Mouse (Mus musculus) heart, embryonic 15.5 days (tissue): ENCODE data around the gene Tspan18. TPM values are rescaled to one million over a fixed set of nuclear protein-coding genes. Genes with fewer than 3 reads are reported as not detected.
A peak's percentile ranks its signal among the peaks of the same experiment; 100 is the strongest.

Experiments
- ATAC-seq: fragments of 200-750 bp; cut with Nextera tagmentation; replicated peaks from 2 replicates; pipeline ENCODE4 v1.8.0; 2017; ENCODE audit warnings: low read depth, moderate TSS enrichment; ENCODE audit not compliant: insufficient number of reproducible peaks, insufficient read depth, low FRiP score
- H3K27ac ChIP-seq: fragments of 300-500 bp; sonication (generic); 2 replicates; pipeline ENCODE4 v1.5.1; 2015; ENCODE audit warnings: mild to moderate bottlenecking, inconsistent platforms
- H3K27me3 ChIP-seq: fragments of 300-500 bp; sonication (generic); 2 replicates; pipeline ENCODE4 v1.6.1; 2015; ENCODE audit warnings: inconsistent platforms
- H3K36me3 ChIP-seq: fragments of 300-500 bp; sonication (generic); 2 replicates; pipeline ENCODE4 v1.6.1; 2015; ENCODE audit warnings: mild to moderate bottlenecking, inconsistent platforms
- H3K4me1 ChIP-seq: fragments of 300-500 bp; sonication (generic); replicated peaks from 2 replicates; pipeline ENCODE4 v1.6.1; 2015; ENCODE audit warnings: inconsistent platforms
- H3K4me2 ChIP-seq: fragments of 300-500 bp; sonication (generic); 2 replicates; pipeline ENCODE4 v1.6.1; 2015; ENCODE audit warnings: inconsistent platforms, mild to moderate bottlenecking, moderate library complexity
- H3K4me3 ChIP-seq: fragments of 300-500 bp; sonication (generic); 2 replicates; pipeline ENCODE4 v1.5.1; 2015; ENCODE audit warnings: mild to moderate bottlenecking, inconsistent platforms
- H3K9ac ChIP-seq: fragments of 300-500 bp; sonication (generic); 2 replicates; pipeline ENCODE4 v1.6.1; 2015; ENCODE audit warnings: mild to moderate bottlenecking, inconsistent platforms
- H3K9me3 ChIP-seq: fragments of 300-500 bp; sonication (generic); replicated peaks from 2 replicates; pipeline ENCODE4 v1.6.1; 2016; ENCODE audit warnings: inconsistent platforms
- WGBS: fragments of 180-500 bp; shearing (Covaris S2); methylation state at CpG from one replicate; pipeline ENCODE4 v1.1.7; 2015; ENCODE audit warnings: mixed read lengths; 5-methylcytosine and 5-hydroxymethylcytosine counted together
- polyA plus RNA-seq: library from polyadenylated mRNA; unstranded; fragments of >200 nt; fragmentation: Nextera tagmentation; extraction: Ambion mirVana; gene quantifications from 2 replicates; pipeline ENCODE4 v1.2.1, GENCODE M21; 2015

Gene Tspan18
- polyA plus RNA-seq, 1 experiment from 2014 or later = 31.7 TPM

GRCm38 (mm10) chr2:93192671-93193080 lies 141.6 kb downstream of the Tspan18 start:
- ATAC-seq = no peak
- H3K4me2 ChIP-seq = no peak overlapping the region
- 18% methylated on average over 6 of the region's 6 CpGs for WGBS
- no peaks in the 10 kb centered on the region for H3K9me3 ChIP-seq
- H3K27me3 ChIP-seq = 0 out of 2 replicates have a peak, but pooled peaks cover 4% of the 10 kb centered on the region
- peaks cover 35% of the 10 kb centered on the region for H3K4me1 ChIP-seq
- no peak overlapping the region for H3K27ac ChIP-seq
- H3K36me3 ChIP-seq = no peaks in the 10 kb centered on the region
- no peak overlapping the region for H3K9ac ChIP-seq
- no peak overlapping the region for H3K4me3 ChIP-seq

DNA sequence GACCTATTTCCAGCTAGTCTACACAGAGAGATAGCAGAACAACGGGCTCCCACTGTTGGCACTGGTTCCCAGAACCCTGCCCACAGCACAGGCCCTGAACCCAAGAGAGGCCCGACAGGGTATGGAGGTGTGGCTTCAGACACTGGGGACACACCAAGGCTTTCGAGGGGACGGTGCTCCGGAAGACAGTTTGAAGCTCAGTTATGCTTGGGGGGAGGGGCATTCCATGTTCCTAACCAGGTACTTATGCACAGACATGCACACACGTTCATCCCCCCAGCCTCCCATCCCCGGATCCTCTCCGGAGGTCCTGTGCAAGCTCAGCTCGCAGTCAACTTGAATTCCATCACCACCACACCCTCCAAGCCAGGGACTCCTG lies 142.1 kb downstream of the Tspan18 start:
- no peak for ATAC-seq
- peak overlapping the region; percentile 13; the same call in 1 of the 2 replicates for H3K27ac ChIP-seq
- no peak overlapping the region for H3K4me2 ChIP-seq
- 42% methylated on average over 9 of the region's 9 CpGs for whole genome bisulfite sequencing
- 0 out of 2 replicates have a peak, but pooled peaks cover 4% of the 10 kb centered on the region for H3K27me3 ChIP-seq
- no peak overlapping the region for H3K9ac ChIP-seq
- H3K9me3 ChIP-seq = no peaks in the 10 kb centered on the region
- H3K4me1 ChIP-seq = peaks cover 39% of the 10 kb centered on the region
- H3K36me3 ChIP-seq = no peaks in the 10 kb centered on the region
- no peak overlapping the region for H3K4me3 ChIP-seq

GRCm38 (mm10) chr2:93191488-93192181 lies 142.7 kb downstream of the Tspan18 start:
- Histone ChIP-seq H3K9ac (no peak overlapping the region), H3K36me3 (no peaks in the 10 kb centered on the region), H3K4me3 (no peak overlapping the region), H3K4me2 (no peak overlapping the region), H3K4me1 (peaks cover 41% of the 10 kb centered on the region), H3K9me3 (no peaks in the 10 kb centered on the region), H3K27me3 (peaks cover 7% of the 10 kb centered on the region), H3K27ac (peak overlapping the region; percentile 13; the same call in 1 of the 2 replicates)
- WGBS = 78% methylated on average over 14 of the region's 14 CpGs
- no peak for ATAC-seq

GRCm38 (mm10) chr2:93190771-93191487 lies 143.4 kb downstream of the Tspan18 start:
- peaks cover 14% of the 10 kb centered on the region for H3K27me3 ChIP-seq
- no peak for ATAC-seq
- WGBS = 29% methylated on average over 9 of the region's 9 CpGs
- no peak overlapping the region for H3K9ac ChIP-seq
- H3K9me3 ChIP-seq = no peaks in the 10 kb centered on the region
- no peaks in the 10 kb centered on the region for H3K36me3 ChIP-seq
- H3K27ac ChIP-seq = no peak overlapping the region
- peaks cover 41% of the 10 kb centered on the region for H3K4me1 ChIP-seq
- peak overlapping the region; percentile 39; the same call in 1 of the 2 replicates for H3K4me2 ChIP-seq
- no peak overlapping the region for H3K4me3 ChIP-seq

DNA sequence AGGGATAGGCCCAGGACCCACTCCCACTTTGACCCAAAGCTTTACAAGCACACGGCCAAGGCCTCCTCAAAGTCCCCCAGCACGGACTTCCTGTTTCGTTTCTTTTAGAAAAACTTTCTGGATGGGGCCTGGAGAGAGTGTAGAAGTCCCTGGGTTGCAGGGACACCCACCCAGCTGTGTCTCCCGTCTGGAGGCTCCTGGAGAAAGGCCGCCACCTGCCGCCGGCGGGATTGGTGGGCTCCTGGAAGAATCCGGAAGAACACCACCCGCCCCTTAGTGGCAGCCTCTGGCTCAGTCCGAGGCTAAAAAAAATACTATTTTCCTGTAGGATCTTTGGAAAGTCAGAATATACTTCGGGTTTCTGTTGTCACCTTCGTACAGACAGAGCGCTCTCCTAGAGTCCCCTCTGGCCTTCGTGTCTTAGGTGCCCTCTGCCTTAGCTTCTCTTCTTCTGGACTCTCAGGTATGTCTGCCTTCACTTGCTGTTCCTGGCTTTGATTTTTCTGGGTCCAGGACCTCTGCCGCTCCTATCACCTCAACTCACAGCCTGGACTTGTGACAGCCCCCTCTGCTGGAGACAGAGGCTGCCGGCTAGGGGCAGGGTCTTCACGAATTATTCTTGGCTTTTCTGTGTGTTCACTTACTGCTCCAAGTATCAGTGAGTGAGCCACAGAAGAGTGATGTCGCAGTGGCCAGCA lies 145.4 kb downstream of the Tspan18 start:
- peak overlapping the region; percentile 73 for H3K4me3 ChIP-seq
- peaks cover 24% of the 10 kb centered on the region for H3K27me3 ChIP-seq
- peak overlapping the region; percentile 78 for H3K9ac ChIP-seq
- H3K4me1 ChIP-seq = peaks cover 36% of the 10 kb centered on the region
- H3K27ac ChIP-seq = peak overlapping the region; percentile 61
- H3K36me3 ChIP-seq = no peaks in the 10 kb centered on the region
- peak overlapping the region; percentile 98 for H3K4me2 ChIP-seq
- no peak for ATAC-seq
- WGBS = 7% methylated on average over 19 of the region's 19 CpGs
- no peaks in the 10 kb centered on the region for H3K9me3 ChIP-seq

DNA sequence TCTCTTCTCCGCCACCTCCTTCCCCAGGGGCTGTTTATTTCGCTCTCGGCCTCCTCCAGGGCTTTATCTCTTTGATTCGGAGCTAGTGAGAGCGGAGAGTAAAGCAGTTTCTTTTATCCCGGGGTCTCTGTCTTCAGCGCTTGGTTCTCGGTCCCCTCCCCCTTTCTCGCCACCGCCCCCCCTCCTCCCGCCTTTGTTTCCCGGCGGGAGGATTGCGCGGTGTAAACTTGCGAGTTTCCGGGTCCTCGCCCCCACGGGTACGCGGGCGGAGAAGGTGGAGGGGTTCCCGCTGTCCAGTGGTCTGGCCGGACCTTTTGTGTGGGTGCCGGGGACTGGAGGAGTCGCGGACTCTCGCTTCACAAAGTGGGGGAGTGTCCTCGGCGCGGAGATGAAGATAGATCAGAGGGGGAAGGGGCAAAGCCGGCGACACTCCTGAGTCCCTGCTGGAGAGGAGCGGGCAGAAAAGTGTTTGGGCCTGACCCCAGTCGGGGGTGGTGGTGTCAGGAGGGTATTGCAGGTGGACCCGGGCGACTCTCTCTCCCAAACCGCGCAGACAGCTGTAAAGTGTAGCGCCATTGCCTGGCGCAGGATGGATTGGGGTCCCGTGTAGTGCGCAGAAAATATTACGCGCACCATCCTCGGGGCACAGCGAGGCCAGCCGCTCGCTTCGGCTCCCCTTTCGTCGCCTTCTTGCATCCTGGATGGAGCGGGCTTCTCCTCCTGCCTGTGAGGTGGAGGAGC lies 146.1 kb downstream of the Tspan18 start:
- peak overlapping the region; percentile 78 for H3K9ac ChIP-seq
- peaks cover 28% of the 10 kb centered on the region for H3K27me3 ChIP-seq
- H3K36me3 ChIP-seq = no peaks in the 10 kb centered on the region
- H3K4me2 ChIP-seq = peak overlapping the region; percentile 98
- H3K9me3 ChIP-seq = no peaks in the 10 kb centered on the region
- H3K4me1 ChIP-seq = peaks cover 34% of the 10 kb centered on the region
- peak overlapping the region; percentile 61 for H3K27ac ChIP-seq
- WGBS = under 1% methylated on average over 53 of the region's 53 CpGs
- H3K4me3 ChIP-seq = peak overlapping the region; percentile 73
- ATAC-seq = no peak

DNA sequence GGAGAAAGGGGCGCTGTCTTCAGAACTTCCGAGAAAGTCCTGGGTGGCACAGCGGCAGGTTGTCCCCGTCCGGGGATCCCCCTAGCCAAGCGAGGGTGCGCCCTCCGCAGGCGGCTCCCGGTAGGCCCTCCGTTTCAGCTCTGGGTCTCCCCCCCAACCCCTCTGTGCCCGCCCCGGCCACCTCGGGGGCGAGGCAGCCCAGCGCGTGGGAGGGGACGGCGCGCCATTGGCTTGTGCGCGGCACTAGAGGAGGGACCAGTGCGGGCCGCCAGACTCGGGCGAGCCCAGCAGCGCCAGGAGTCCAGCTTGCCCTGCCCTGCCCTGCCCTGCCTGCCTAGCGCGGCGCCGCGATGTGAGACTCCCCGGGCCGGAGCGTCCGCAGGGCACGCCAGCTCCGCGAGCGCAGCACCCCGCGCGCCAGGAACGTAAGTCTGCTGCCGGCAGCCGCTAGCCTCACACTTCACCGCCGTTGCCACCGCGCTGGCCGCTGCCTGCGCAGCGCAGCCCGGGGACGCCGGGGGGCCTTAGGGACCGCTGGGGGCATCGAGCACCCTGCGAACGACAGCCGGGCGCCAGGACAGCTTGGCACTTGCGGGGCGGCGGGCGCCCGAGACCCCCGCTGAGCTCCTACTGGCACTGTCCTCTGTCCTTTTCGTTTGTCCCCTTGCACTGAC lies 146.8 kb downstream of the Tspan18 start, which contains the start of gene Trp53i11:
TSS of gene Trp53i11 (plus strand) at position 226 of the 674 bp plus-strand sequence.
- Histone ChIP-seq H3K4me2 (peak within 1 kb of the TSS; percentile 98), H3K27me3 (peaks cover 33% of the 10 kb centered on the region), H3K4me1 (peaks cover 29% of the 10 kb centered on the region), H3K9me3 (no peaks in the 10 kb centered on the region), H3K27ac (peak within 1 kb of the TSS; percentile 61), H3K36me3 (no peaks in the 10 kb centered on the region), H3K9ac (peak within 1 kb of the TSS; percentile 78), H3K4me3 (peak within 1 kb of the TSS; percentile 73)
- under 1% methylated on average over 69 of the region's 69 CpGs for WGBS
- ATAC-seq = peak; percentile 89

GRCm38 (mm10) chr2:93182859-93183258 lies 151.4 kb downstream of the Tspan18 start:
- H3K4me1 ChIP-seq = peaks cover 12% of the 10 kb centered on the region
- WGBS = 70% methylated on average over 11 of the region's 11 CpGs
- no peaks in the 10 kb centered on the region for H3K36me3 ChIP-seq
- no peak overlapping the region for H3K27ac ChIP-seq
- no peak overlapping the region for H3K4me2 ChIP-seq
- no peak overlapping the region for H3K9ac ChIP-seq
- no peaks in the 10 kb centered on the region for H3K9me3 ChIP-seq
- H3K4me3 ChIP-seq = no peak overlapping the region
- peaks cover 76% of the 10 kb centered on the region for H3K27me3 ChIP-seq
- no peak for ATAC-seq

DNA sequence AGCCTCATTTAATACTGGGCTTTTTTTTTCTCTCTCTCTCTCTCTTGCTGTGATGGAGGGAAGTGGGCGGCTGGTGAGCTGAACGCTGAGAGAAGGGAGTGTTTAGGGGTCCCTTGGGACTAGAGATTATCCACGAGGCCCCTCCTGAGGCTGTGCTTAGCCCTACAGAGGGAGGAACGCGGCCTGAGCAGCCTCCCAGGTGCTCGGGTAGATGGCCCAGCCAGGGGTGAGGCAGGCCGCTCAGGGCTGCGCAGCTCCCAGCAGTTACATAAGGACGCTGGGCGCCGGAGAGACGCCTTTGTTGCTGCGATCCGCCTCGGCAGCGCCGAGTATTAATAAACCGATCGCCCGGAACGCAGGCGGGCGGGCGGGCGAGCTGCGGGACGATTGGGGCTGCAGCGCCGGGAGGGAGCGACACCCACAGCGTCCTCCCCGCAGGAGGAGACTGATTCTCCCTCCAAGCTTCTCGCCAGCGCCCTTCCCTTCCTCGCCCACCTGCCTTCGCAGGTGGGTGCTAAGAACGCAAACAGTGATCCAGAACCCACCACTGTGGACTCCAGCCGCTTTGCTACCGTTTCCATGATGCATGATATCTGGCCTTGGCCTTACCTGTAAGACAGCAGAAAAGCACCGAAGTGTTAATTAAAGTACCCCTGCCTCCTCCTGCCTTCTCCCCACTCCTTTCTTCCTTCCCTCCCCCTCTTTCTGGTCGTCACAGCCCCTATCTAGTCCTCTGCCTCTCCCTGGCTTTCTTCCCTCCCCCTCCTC lies 154.0 kb downstream of the Tspan18 start:
- Histone ChIP-seq H3K4me3 (peak overlapping the region; percentile 41), H3K4me1 (peaks cover 9% of the 10 kb centered on the region), H3K27me3 (peaks cover 80% of the 10 kb centered on the region), H3K4me2 (peak overlapping the region; percentile 69), H3K27ac (no peak overlapping the region), H3K9ac (peak overlapping the region; percentile 42; the same call in 1 of the 2 replicates), H3K36me3 (no peaks in the 10 kb centered on the region), H3K9me3 (no peaks in the 10 kb centered on the region)
- ATAC-seq = no peak
- 3% methylated on average over 41 of the region's 41 CpGs for WGBS

GRCm38 (mm10) chr2:93179603-93180002 lies 154.7 kb downstream of the Tspan18 start:
- Histone ChIP-seq H3K4me1 (peaks cover 9% of the 10 kb centered on the region), H3K27me3 (peaks cover 76% of the 10 kb centered on the region), H3K9ac (no peak overlapping the region), H3K36me3 (no peaks in the 10 kb centered on the region), H3K4me3 (no peak overlapping the region), H3K4me2 (peak overlapping the region; percentile 69), H3K9me3 (no peaks in the 10 kb centered on the region), H3K27ac (no peak overlapping the region)
- WGBS = 74% methylated on average over 5 of the region's 5 CpGs
- no peak for ATAC-seq
